Mouse (Mus musculus): ENCODE results near the gene Trim71. TPM values are rescaled to one million over a fixed set of nuclear protein-coding genes. Genes with fewer than 3 reads are reported as not detected.

Gene Trim71
- polyA plus RNA-seq, 1 experiment from 2014 or later = 0.87 TPM

DNA sequence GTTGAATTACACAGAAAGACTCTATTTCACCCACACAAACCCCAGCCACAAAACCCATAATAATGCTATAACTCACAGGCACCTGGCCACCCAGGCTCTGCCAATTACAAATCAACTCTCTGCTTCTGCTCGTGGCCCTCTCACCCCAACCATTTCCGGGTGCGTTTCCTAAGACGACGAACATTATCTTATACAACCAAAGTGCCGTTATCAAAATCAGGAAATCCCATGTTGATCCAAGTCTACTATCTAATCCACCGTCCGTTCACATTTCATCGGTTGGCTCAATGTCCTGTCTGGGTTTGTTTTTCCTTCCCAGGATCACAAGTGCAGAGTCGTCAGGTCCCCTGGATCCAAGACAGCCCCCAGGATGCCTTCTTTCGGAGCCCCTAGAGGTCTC is 14.5 kb upstream of the Trim71 start:
- H3K4me2 ChIP-seq (ENCODE audit: low read depth, low read length) = no peak overlapping the region
- H3K36me3 ChIP-seq (ENCODE audit: control insufficient read depth, insufficient read depth, low read length) = no peaks in the 10 kb centered on the region
- no peak overlapping the region for H3K4me3 ChIP-seq (ENCODE audit: low read length)
- H3K4me1 ChIP-seq (replicated peaks; ENCODE audit: control insufficient read depth, insufficient read depth, low read length) = no peaks in the 10 kb centered on the region
- no peak overlapping the region for H3K27ac ChIP-seq (ENCODE audit: low read length)
- ATAC-seq (ENCODE audit: low read depth) = no peak
- 32% methylated on average over 11 of the region's 11 CpGs for WGBS
- H3K9me3 ChIP-seq (ENCODE audit: control insufficient read depth, low read length) = no peaks in the 10 kb centered on the region
- H3K9ac ChIP-seq (ENCODE audit: low read length) = 0 out of 2 replicates have a peak overlapping the region, but pooled peaks have one; percentile 28
- no peaks in the 10 kb centered on the region for H3K27me3 ChIP-seq (ENCODE audit: control insufficient read depth, insufficient read depth, low read depth, low read length)

- no peaks in the 10 kb centered on the region for H3K9me3 ChIP-seq (ENCODE audit: control insufficient read depth, low read length)
- H3K9ac ChIP-seq (ENCODE audit: low read length) = no peak overlapping the region
- 75% methylated on average over 1 of the region's 1 CpGs for WGBS
- no peak for ATAC-seq (ENCODE audit: low read depth)
- no peaks in the 10 kb centered on the region for H3K27me3 ChIP-seq (ENCODE audit: control insufficient read depth, insufficient read depth, low read depth, low read length)
- no peak overlapping the region for H3K4me3 ChIP-seq (ENCODE audit: low read length)
- no peaks in the 10 kb centered on the region for H3K36me3 ChIP-seq (ENCODE audit: control insufficient read depth, insufficient read depth, low read length)
- no peak overlapping the region for H3K4me2 ChIP-seq (ENCODE audit: low read depth, low read length)
- no peaks in the 10 kb centered on the region for H3K4me1 ChIP-seq (replicated peaks; ENCODE audit: control insufficient read depth, insufficient read depth, low read length)
- no peak overlapping the region for H3K27ac ChIP-seq (ENCODE audit: low read length)
Measured at GRCm38 (mm10) chr9:114576001-114576400, 11.8 kb upstream of the Trim71 start.

GRCm38 (mm10) chr9:114573528-114573927 is 9.4 kb upstream of the Trim71 start:
- Histone ChIP-seq H3K9me3 (ENCODE audit: control insufficient read depth, low read length) (no peaks in the 10 kb centered on the region), H3K27me3 (ENCODE audit: control insufficient read depth, insufficient read depth, low read depth, low read length) (no peaks in the 10 kb centered on the region), H3K36me3 (ENCODE audit: control insufficient read depth, insufficient read depth, low read length) (no peaks in the 10 kb centered on the region), H3K4me1 (replicated peaks; ENCODE audit: control insufficient read depth, insufficient read depth, low read length) (no peaks in the 10 kb centered on the region), H3K4me2 (ENCODE audit: low read depth, low read length) (no peak overlapping the region), H3K9ac (ENCODE audit: low read length) (no peak overlapping the region), H3K27ac (ENCODE audit: low read length) (no peak overlapping the region), H3K4me3 (ENCODE audit: low read length) (no peak overlapping the region)
- 39% methylated on average over 5 of the region's 5 CpGs for WGBS
- ATAC-seq (ENCODE audit: low read depth) = no peak

DNA sequence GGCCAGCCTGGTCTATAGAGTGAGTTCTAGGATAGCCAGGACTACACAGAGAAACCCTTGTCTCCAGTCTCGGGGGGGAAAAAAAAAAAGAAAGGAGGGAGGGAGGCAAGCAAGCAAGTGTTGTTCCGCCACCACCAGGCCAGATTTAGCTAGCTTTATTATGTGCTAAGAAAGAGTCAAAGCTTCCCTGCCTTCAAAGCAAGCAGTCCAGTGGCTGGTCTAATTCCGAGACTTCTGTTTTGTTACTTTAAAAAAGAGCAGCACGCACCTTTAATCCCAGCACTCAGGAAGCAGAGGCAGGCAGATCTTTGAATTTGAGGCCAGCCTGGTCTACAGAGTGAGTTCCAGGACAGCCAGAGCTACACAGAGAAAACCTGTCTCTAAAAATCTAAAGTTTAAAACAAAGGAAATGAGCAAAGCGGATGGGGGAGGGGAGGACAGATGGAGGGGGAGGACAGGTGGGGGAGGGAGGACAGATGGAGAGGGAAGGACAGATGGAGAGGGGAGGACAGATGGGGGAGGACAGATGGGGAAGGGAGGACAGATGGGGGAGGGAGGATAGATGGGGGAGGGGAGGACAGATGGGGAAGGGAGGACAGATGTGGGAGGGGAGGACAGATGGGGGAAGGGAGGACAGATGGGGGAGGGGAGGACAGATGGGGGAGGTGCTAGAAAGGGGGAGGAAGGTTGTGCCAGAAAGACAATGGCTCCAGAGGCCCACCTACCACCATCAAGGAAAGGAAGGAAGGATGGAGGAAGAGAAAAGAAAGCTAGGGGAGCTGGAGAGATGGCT is 4.7 kb upstream of the Trim71 start:
- H3K27me3 ChIP-seq (ENCODE audit: control insufficient read depth, insufficient read depth, low read depth, low read length) = no peaks in the 10 kb centered on the region
- H3K9me3 ChIP-seq (ENCODE audit: control insufficient read depth, low read length) = no peaks in the 10 kb centered on the region
- no peak overlapping the region for H3K27ac ChIP-seq (ENCODE audit: low read length)
- 75% methylated on average over 5 of the region's 5 CpGs for WGBS
- H3K36me3 ChIP-seq (ENCODE audit: control insufficient read depth, insufficient read depth, low read length) = no peaks in the 10 kb centered on the region
- no peak overlapping the region for H3K4me3 ChIP-seq (ENCODE audit: low read length)
- 0 out of 2 replicates have a peak, but pooled peaks cover 3% of the 10 kb centered on the region for H3K4me1 ChIP-seq (replicated peaks; ENCODE audit: control insufficient read depth, insufficient read depth, low read length)
- no peak for ATAC-seq (ENCODE audit: low read depth)
- H3K4me2 ChIP-seq (ENCODE audit: low read depth, low read length) = no peak overlapping the region
- H3K9ac ChIP-seq (ENCODE audit: low read length) = no peak overlapping the region

GRCm38 (mm10) chr9:114564667-114565066 is 498 bp upstream of the Trim71 start:
- Histone ChIP-seq H3K9ac (ENCODE audit: low read length) (peak overlapping the region; percentile 75), H3K27ac (ENCODE audit: low read length) (peak overlapping the region; percentile 76)
- WGBS = under 1% methylated on average over 10 of the region's 10 CpGs

GRCm38 (mm10) chr9:114562919-114563751 is 1.0 kb downstream of the Trim71 start:
- peaks cover 5% of the 10 kb centered on the region for H3K27me3 ChIP-seq (ENCODE audit: control insufficient read depth, insufficient read depth, low read depth, low read length)
- no peaks in the 10 kb centered on the region for H3K36me3 ChIP-seq (ENCODE audit: control insufficient read depth, insufficient read depth, low read length)
- no peaks in the 10 kb centered on the region for H3K9me3 ChIP-seq (ENCODE audit: control insufficient read depth, low read length)
- WGBS = under 1% methylated on average over 114 of the region's 122 CpGs
- H3K4me3 ChIP-seq (ENCODE audit: low read length) = peak overlapping the region; percentile 62
- peak; percentile 13 for ATAC-seq (ENCODE audit: low read depth)
- peak overlapping the region; percentile 85 for H3K4me2 ChIP-seq (ENCODE audit: low read depth, low read length)
- H3K4me1 ChIP-seq (replicated peaks; ENCODE audit: control insufficient read depth, insufficient read depth, low read length) = peaks cover 6% of the 10 kb centered on the region; the same call in 1 of the 2 replicates
- H3K27ac ChIP-seq (ENCODE audit: low read length) = peak overlapping the region; percentile 76
- peak overlapping the region; percentile 75 for H3K9ac ChIP-seq (ENCODE audit: low read length)

More at GRCm38 (mm10) chr9:114564667-114565066, 498 bp upstream of the Trim71 start:
- H3K27me3 ChIP-seq (ENCODE audit: control insufficient read depth, insufficient read depth, low read depth, low read length) = peaks cover 5% of the 10 kb centered on the region
- peak overlapping the region; percentile 85 for H3K4me2 ChIP-seq (ENCODE audit: low read depth, low read length)
- peak overlapping the region; percentile 62 for H3K4me3 ChIP-seq (ENCODE audit: low read length)
- H3K4me1 ChIP-seq (replicated peaks; ENCODE audit: control insufficient read depth, insufficient read depth, low read length) = peaks cover 6% of the 10 kb centered on the region; the same call in 1 of the 2 replicates
- ATAC-seq (ENCODE audit: low read depth) = no peak
- H3K9me3 ChIP-seq (ENCODE audit: control insufficient read depth, low read length) = no peaks in the 10 kb centered on the region
- H3K36me3 ChIP-seq (ENCODE audit: control insufficient read depth, insufficient read depth, low read length) = no peaks in the 10 kb centered on the region

DNA sequence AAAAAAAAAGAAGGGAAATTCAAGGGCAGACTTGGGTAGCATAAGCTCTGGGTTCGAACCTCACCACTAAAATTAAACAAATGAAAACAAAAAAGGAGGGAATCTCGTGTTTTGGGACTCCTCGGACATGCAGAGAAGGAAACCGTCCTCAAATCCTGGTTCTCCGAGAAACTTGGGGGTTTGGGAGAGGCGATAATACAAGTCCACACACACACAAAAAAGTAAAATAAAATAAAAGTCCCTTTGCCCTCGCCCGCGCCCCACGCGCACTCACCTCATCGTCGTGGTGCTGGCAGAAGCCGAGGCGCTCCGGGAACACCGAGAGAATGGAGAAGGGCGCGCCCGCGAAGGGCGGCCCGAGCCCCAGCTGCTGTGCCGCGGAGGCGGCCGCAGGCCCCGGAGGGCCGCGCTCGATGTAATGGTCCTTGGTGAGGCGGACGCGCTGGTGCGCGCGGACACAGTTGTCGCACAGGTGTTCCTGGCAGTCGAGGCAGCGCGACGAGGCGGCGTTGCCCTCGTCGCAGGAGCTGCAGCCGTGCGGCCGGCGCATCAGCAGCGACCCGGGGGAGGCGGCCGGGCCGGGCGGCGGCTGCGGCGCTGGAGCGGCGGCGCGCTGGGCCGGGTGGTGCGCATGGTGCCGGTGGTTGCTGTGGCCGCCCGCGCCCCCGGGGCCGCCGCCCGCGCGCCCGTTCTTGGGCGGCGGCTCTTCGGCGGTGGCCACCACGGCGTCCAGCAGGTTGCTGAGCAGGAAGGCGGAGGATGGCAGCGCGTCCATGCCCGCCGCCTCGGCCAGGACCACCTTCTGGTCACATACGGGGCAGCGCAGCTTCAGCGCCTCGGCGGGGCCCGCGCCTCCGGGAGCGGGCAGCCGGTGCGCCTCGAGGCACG is 1.9 kb downstream of the Trim71 start:
- H3K4me1 ChIP-seq (replicated peaks; ENCODE audit: control insufficient read depth, insufficient read depth, low read length) = peaks cover 6% of the 10 kb centered on the region; the same call in 1 of the 2 replicates
- peak overlapping the region; percentile 85 for H3K4me2 ChIP-seq (ENCODE audit: low read depth, low read length)
- no peaks in the 10 kb centered on the region for H3K36me3 ChIP-seq (ENCODE audit: control insufficient read depth, insufficient read depth, low read length)
- no peaks in the 10 kb centered on the region for H3K9me3 ChIP-seq (ENCODE audit: control insufficient read depth, low read length)
- H3K4me3 ChIP-seq (ENCODE audit: low read length) = peak overlapping the region; percentile 62
- H3K27ac ChIP-seq (ENCODE audit: low read length) = peak overlapping the region; percentile 15; the same call in 1 of the 2 replicates
- under 1% methylated on average over 61 of the region's 101 CpGs for WGBS
- H3K9ac ChIP-seq (ENCODE audit: low read length) = peak overlapping the region; percentile 75
- peaks cover 5% of the 10 kb centered on the region for H3K27me3 ChIP-seq (ENCODE audit: control insufficient read depth, insufficient read depth, low read depth, low read length)
- ATAC-seq (ENCODE audit: low read depth) = peak; percentile 18; the same call in 1 of the 2 replicates

DNA sequence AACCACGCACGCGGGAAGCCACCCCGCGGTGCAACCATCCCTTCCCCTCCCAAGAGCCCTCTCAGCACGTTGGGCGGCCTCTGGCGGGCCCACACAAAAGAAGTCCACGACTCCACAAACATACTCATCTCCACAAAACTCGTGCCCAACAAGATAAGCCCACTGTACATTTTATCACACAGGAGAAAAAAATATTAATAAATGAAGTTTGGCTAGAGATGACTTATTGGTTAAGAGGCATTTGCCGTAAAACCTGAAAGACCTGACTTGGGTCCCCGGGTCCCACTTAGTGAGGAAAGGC is 2.5 kb downstream of the Trim71 start:
- H3K4me1 ChIP-seq (replicated peaks; ENCODE audit: control insufficient read depth, insufficient read depth, low read length) = peaks cover 8% of the 10 kb centered on the region; the same call in 1 of the 2 replicates

More for the DNA sequence above, 2.5 kb downstream of the Trim71 start:
- Histone ChIP-seq H3K4me2 (ENCODE audit: low read depth, low read length) (peak overlapping the region; percentile 85), H3K27me3 (ENCODE audit: control insufficient read depth, insufficient read depth, low read depth, low read length) (peaks cover 5% of the 10 kb centered on the region), H3K9me3 (ENCODE audit: control insufficient read depth, low read length) (no peaks in the 10 kb centered on the region), H3K9ac (ENCODE audit: low read length) (peak overlapping the region; percentile 75), H3K4me3 (ENCODE audit: low read length) (peak overlapping the region; percentile 62), H3K27ac (ENCODE audit: low read length) (no peak overlapping the region), H3K36me3 (ENCODE audit: control insufficient read depth, insufficient read depth, low read length) (no peaks in the 10 kb centered on the region)
- 2% methylated on average over 12 of the region's 12 CpGs for WGBS
- no peak for ATAC-seq (ENCODE audit: low read depth)
